Comparison of ENCODE assay signal across 8 mouse cellular contexts in the genomic region with DNA sequence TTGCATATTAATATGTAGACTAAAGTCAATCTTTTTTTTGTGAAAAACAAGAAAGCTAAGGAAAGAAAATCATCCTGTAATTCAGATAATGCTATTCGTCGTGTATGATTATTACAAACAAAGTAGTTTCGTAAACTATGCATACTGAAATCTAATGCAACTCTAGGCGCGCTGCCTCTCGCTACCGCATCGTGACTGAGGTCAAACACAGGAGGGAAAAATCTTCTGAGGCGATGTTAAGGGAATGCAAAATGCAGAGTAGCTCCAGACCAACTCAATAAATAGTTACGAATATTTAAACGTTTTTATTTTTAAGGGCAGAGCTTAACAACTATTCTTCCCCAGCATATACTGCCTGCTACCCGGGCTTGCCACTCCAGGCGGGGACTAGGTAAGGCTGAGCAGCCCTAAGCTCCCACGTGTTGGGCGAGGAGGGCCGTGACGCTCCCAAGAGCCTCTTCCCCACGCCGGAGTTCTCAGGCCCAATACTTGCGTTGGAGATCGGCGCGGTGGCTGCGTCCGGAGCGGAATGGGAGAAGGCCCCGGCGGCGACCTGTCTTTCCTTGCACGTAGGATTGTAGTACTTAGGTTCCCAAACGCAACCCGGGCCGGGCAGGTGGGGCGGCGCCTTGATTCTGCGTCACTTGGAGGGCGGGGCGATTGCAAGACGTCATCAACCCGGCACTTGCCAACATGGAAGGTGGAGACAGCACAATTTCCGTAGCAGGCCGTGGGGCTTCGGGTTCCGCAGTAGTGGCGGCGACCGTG. TPM values are rescaled to one million over a fixed set of nuclear protein-coding genes. Genes with fewer than 3 reads are reported as not detected.
DNase-seq lines count a peak whose midpoint lies in the region; ATAC-seq and TF ChIP-seq lines count a peak whose summit lies in the region.

A gene (minus strand): TSS at position 630 of the 768 bp plus-strand sequence.
A gene (plus strand): TSS at position 673 of the 768 bp plus-strand sequence.

- no peaks in the 10 kb centered on the region for H3K9me3 ChIP-seq in G1E (replicated peaks)
- H3K9me3 ChIP-seq in forebrain, embryonic 16.5 days (ENCODE audit: control insufficient read depth, low read length), result no peaks in the 10 kb centered on the region
- no peaks in the 10 kb centered on the region for H3K9me3 ChIP-seq in lung, embryonic 16.5 days (ENCODE audit: control insufficient read depth, low read length)

- H3K36me3 ChIP-seq in G1E (replicated peaks), result peaks cover 34% of the 10 kb centered on the region
- H3K36me3 ChIP-seq in forebrain, embryonic 16.5 days (ENCODE audit: control insufficient read depth, insufficient read depth), result no peaks in the 10 kb centered on the region
- H3K36me3 ChIP-seq in lung, embryonic 16.5 days (ENCODE audit: control insufficient read depth, insufficient read depth, low read length), result no peaks in the 10 kb centered on the region; the same call in 1 of the 2 replicates

- peak within 1 kb of the TSS; percentile 71 for H3K27ac ChIP-seq in forebrain, embryonic 16.5 days (ENCODE audit: low read length)
- peak within 1 kb of the TSS; percentile 90 for H3K27ac ChIP-seq in lung, embryonic 16.5 days (ENCODE audit: low read length)

- H3K4me2 ChIP-seq in forebrain, embryonic 16.5 days (ENCODE audit: low read length), result peak within 1 kb of the TSS; percentile 89
- peak within 1 kb of the TSS; percentile 70 for H3K4me2 ChIP-seq in lung, embryonic 16.5 days (ENCODE audit: low read depth, low read length)

- peak within 1 kb of the TSS; percentile 80 for H3K4me3 ChIP-seq in G1E (ENCODE audit: low read depth, low read length)
- H3K4me3 ChIP-seq in forebrain, embryonic 16.5 days (replicated peaks; ENCODE audit: low read length), result peak within 1 kb of the TSS; percentile 83
- peak within 1 kb of the TSS; percentile 95 for H3K4me3 ChIP-seq in lung, embryonic 16.5 days (ENCODE audit: low read length)

- under 1% methylated on average over 47 of the region's 47 CpGs for WGBS in forebrain, embryonic 16.5 days
- under 1% methylated on average over 47 of the region's 47 CpGs for WGBS in lung, embryonic 16.5 days

- DNase-seq in G1E (ENCODE audit: low spot score), result peak; percentile 92
- peak; percentile 93 to 99 for DNase-seq in cerebellum, adult 18-20 months
- peak; percentile 98 for DNase-seq in heart, postnatal 4 days
- peak; percentile 96 for DNase-seq in layer of hippocampus, adult 9-10 months (ENCODE audit: low spot score)
- peak; percentile 100 for DNase-seq in ovary, postnatal 10 days (ENCODE audit: low spot score)
- DNase-seq in thymus, postnatal 10 days (ENCODE audit: low spot score in 2 of 2), result peak; percentile 96 to 97

- H3K27me3 ChIP-seq in G1E (ENCODE audit: insufficient read depth, low read length), result no peaks in the 10 kb centered on the region
- H3K27me3 ChIP-seq in forebrain, embryonic 16.5 days (replicated peaks; ENCODE audit: control insufficient read depth, insufficient read depth, low read length), result no peaks in the 10 kb centered on the region
- no peaks in the 10 kb centered on the region for H3K27me3 ChIP-seq in lung, embryonic 16.5 days (ENCODE audit: control insufficient read depth, insufficient read depth, low read depth, low read length)

- peak within 1 kb of the TSS; percentile 81 for H3K9ac ChIP-seq in forebrain, embryonic 16.5 days (replicated peaks; ENCODE audit: low read depth, low read length)
- peak within 1 kb of the TSS; percentile 88 for H3K9ac ChIP-seq in lung, embryonic 16.5 days (ENCODE audit: low read length)

- H3K4me1 ChIP-seq in G1E (ENCODE audit: insufficient read depth, low read depth, low read length), result peaks cover 26% of the 10 kb centered on the region
- H3K4me1 ChIP-seq in forebrain, embryonic 16.5 days (replicated peaks; ENCODE audit: control insufficient read depth, insufficient read depth, low read length), result peaks cover 4% of the 10 kb centered on the region
- peaks cover 7% of the 10 kb centered on the region for H3K4me1 ChIP-seq in lung, embryonic 16.5 days (replicated peaks; ENCODE audit: control insufficient read depth, insufficient read depth, low read length)

- TF ChIP-seq CTCF in G1E (IDR thresholded peaks at IDR 0.05; ENCODE audit: low read depth, low read length), result no peak

- peak; percentile 81 for ATAC-seq in G1E (ENCODE audit: extremely low read depth, insufficient number of reproducible peaks, low FRiP score, poor library complexity, severe bottlenecking)
- ATAC-seq in forebrain, embryonic 16.5 days, result peak; percentile 97
- ATAC-seq in lung, embryonic 16.5 days (ENCODE audit: low read depth), result peak; percentile 97

RNA-seq across cellular contexts. Expression of the first gene that starts in this region (rescaled TPM):
- total RNA-seq in G1E (2014; fragmentation: Nextera tagmentation), result 30.0 and 43.0 TPM in 2 replicates
- total RNA-seq in G1E (2017), result 15.2 and 16.0 TPM in 2 replicates
- 6.7 and 6.8 TPM in 2 replicates for polyA plus RNA-seq in G1E (2012)
- polyA plus RNA-seq in forebrain, embryonic 16.5 days (2015; fragmentation: Nextera tagmentation; extraction: Ambion mirVana), result 7.2 and 9.0 TPM in 2 replicates
- 1 to 10 TPM; 8.9 to 9.1 TPM for total RNA-seq in heart, postnatal 4 days (2021)
- polyA plus RNA-seq in lung, embryonic 16.5 days (2015; fragmentation: Nextera tagmentation; extraction: Ambion mirVana), result 9.6 and 10.9 TPM in 2 replicates

RNA-seq across cellular contexts. Expression of the second gene that starts in this region (rescaled TPM):
- total RNA-seq in G1E (2014; fragmentation: Nextera tagmentation) (142 and 156 TPM in 2 replicates), G1E (2017) (90.1 and 101 TPM in 2 replicates)
- 3.0 and 4.7 TPM in 2 replicates for polyA plus RNA-seq in G1E (2012)
- polyA plus RNA-seq in forebrain, embryonic 16.5 days (2015; fragmentation: Nextera tagmentation; extraction: Ambion mirVana), result 25.0 and 25.1 TPM in 2 replicates
- 10 to 100 TPM; 56.9 to 60.5 TPM for total RNA-seq in heart, postnatal 4 days (2021)
- polyA plus RNA-seq in lung, embryonic 16.5 days (2015; fragmentation: Nextera tagmentation; extraction: Ambion mirVana), result 27.6 and 27.8 TPM in 2 replicates

Comparison
In these comparisons a context has a peak if more than half of its experiments do, and no peak if none do; other contexts are left out.
1. Peak in every context shown above with its lines: DNase-seq, ATAC-seq, H3K4me3 ChIP-seq and H3K27ac ChIP-seq.